Mouse (Mus musculus): Measurements from ENCODE around the gene Wdr92.
A peak's percentile ranks its signal among the peaks of the same experiment; 100 is the strongest.
"Not testable (repeated sequence)": the region's sequence is repeated elsewhere in the genome, so short reads cannot be mapped to it uniquely, and the experiment has no call there.

The Wdr92 gene

GRCm38 (mm10) chr11:17211258-17212140 lies 29.6 kb downstream of the Wdr92 start, which contains the start of gene Pno1:
Gene Pno1, minus strand, starts transcription at chr11:17211568.
- peak; percentile 90 for DNase-seq (ENCODE audit: low spot score in 2 of 2)

DNA sequence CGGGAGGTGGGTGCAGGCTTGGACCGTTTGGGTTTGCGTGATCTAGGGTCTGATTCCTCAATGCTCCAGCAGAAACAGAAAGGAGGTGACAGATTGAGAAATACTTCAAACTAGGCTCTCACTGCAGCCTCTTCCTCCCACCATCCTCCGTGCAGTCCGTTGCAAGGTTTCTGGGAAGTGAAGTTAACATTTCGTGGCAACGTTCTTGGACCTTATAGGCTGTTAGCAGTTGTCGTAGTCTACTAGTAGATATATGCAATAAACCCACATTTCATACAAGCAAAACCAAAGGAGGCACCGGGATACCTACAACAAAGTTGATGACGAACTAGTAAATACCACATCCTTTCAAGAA lies 30.2 kb downstream of the Wdr92 start:
- no peak for DNase-seq (ENCODE audit: low spot score in 2 of 2)

DNA sequence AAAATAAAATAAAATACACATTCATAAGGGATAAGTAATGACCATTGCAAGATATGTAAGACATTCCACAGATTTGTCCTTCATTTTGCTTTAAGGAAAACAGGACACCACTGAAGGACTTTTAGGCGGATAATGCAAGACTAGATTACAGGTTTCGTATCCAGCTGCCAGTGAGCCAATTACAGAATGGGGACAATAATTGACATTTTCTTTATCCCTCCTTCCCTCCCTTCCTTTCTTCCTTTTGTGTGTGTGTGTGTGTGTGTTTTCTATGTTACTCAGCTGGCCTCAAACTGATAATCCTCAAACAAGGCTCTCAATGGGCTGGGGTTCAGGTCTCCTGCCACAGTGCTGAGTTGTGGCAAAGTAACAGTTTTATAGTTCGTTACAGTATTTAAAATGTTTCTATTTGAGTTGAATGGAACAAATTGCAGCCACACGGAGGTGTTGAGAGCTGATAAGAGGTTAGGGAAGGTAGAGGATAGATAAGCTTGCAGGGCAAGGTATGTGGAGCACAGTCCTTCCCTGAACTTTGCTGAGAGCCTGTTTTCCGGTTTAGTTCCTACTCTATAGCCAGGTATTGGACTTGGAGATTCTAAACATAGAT lies 31.1 kb downstream of the Wdr92 start:
- no peak for DNase-seq (ENCODE audit: low spot score in 2 of 2)

- DNase-seq (ENCODE audit: low spot score in 2 of 2) = no peak
Observed at GRCm38 (mm10) chr11:17215475-17215874, 33.6 kb downstream of the Wdr92 start.

GRCm38 (mm10) chr11:17221126-17221525 lies 39.2 kb downstream of the Wdr92 start:
- no peak for DNase-seq (ENCODE audit: low spot score in 2 of 2)

DNA sequence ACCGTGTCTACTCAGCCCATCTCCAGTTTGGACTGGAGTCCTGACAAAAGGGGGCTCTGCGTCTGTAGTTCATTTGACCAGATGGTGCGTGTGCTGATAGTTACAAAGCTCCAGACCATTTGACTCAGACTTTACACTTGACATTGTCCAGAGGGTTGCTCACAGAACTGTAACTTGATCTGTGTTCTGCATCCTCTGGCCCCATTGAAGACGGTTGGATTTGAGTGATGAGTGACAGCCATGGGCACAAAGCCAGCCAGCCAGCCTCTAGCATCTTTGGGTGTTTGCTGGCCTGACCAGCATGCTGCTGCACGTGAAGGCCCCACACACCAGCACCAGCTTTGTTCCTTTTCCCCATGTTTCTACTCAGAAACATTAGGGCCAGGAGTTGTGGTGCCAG lies 50.9 kb downstream of the Wdr92 start:
- no peak for DNase-seq (ENCODE audit: low spot score in 2 of 2)

GRCm38 (mm10) chr11:17236449-17237037 lies 54.6 kb downstream of the Wdr92 start:
- no peak for DNase-seq (ENCODE audit: low spot score in 2 of 2)

DNA sequence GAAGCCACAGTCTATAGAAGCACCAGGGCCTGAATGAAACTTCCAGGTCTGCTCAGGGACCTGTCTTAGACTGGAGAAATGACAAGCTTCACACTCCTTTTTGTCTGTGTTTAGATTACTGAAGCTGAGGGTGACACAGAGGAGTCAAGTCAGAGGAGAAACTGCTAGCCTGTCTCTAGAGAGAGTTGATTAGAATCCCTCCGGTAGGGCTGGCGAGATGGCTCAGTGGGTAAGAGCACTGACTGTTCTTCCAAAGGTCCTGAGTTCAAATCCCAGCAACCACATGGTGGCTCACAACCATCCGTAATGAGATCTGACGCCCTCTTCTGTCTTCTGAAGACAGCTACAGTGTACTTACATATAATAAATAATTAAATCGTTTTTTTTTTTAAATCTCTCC lies 56.7 kb downstream of the Wdr92 start:
- not testable (repeated sequence) for DNase-seq (ENCODE audit: low spot score in 2 of 2)

GRCm38 (mm10) chr11:17248715-17249114 lies 66.8 kb downstream of the Wdr92 start:
- DNase-seq (ENCODE audit: low spot score in 2 of 2) = no peak

- no peak for DNase-seq (ENCODE audit: low spot score in 2 of 2)
Observed at GRCm38 (mm10) chr11:17256813-17257365, 75.0 kb downstream of the Wdr92 start.

- DNase-seq (ENCODE audit: low spot score in 2 of 2) = peak; percentile 89 to 96
Observed at GRCm38 (mm10) chr11:17257443-17257842, 75.5 kb downstream of the Wdr92 start, which contains the start of gene C1d. Gene C1d, plus strand, starts transcription at chr11:17257579.

- no peak for DNase-seq (ENCODE audit: low spot score in 2 of 2)
Observed at GRCm38 (mm10) chr11:17257861-17258260, 76.0 kb downstream of the Wdr92 start.

GRCm38 (mm10) chr11:17267176-17267575 lies 85.3 kb downstream of the Wdr92 start:
- DNase-seq (ENCODE audit: low spot score in 2 of 2) = no peak

DNA sequence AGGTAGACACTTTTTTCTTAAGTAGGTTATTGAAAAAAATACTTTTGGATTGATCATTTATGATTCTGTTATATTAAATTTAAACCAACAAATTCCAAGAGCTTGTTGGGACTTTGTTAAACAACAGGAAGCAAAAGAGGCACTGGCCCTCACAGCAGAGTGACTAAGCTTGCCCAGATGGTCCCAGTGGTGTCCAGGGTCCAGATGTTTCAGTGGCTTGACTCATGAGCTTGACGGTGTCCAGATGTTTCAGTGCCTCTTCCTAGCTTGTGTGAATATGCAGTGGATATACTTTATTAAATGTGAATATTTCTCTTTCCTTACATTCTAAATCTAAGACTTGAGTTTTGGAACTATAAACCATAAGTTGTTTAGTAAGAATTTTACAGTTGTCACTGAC lies 86.9 kb downstream of the Wdr92 start:
- no peak for DNase-seq (ENCODE audit: low spot score in 2 of 2)

- no peak for DNase-seq (ENCODE audit: low spot score in 2 of 2)
Observed at GRCm38 (mm10) chr11:17279959-17280358, 98.1 kb downstream of the Wdr92 start.
